Mouse (Mus musculus): ENCODE measurements around the gene Ccdc167.

Ccdc167 gene

GRCm38 (mm10) chr17:29716732-29717445 is at the start of gene Ccdc167:
TSS of gene Ccdc167 (minus strand) at chr17:29717044.
- peak; percentile 95 to 97 for DNase-seq (ENCODE audit: low spot score in 2 of 2)

GRCm38 (mm10) chr17:29765380-29765779 is 48.5 kb upstream of the Ccdc167 start:
- DNase-seq (ENCODE audit: low spot score in 2 of 2) = no peak

GRCm38 (mm10) chr17:29762551-29762950 is 45.7 kb upstream of the Ccdc167 start:
- peak in 1 of 2 experiments; percentile 52 for DNase-seq (ENCODE audit: low spot score in 2 of 2)

- no peak for DNase-seq (ENCODE audit: low spot score in 2 of 2)
Measured at GRCm38 (mm10) chr17:29761938-29762337, 45.1 kb upstream of the Ccdc167 start.

- peak in 1 of 2 experiments; percentile 67 for DNase-seq (ENCODE audit: low spot score in 2 of 2)
Measured at GRCm38 (mm10) chr17:29760404-29761375, 43.8 kb upstream of the Ccdc167 start.

- no peak for DNase-seq (ENCODE audit: low spot score in 2 of 2)
Measured at GRCm38 (mm10) chr17:29759963-29760362, 43.1 kb upstream of the Ccdc167 start.

- no peak for DNase-seq (ENCODE audit: low spot score in 2 of 2)
Measured at GRCm38 (mm10) chr17:29756381-29756780, 39.5 kb upstream of the Ccdc167 start.

- no peak for DNase-seq (ENCODE audit: low spot score in 2 of 2)
Measured at GRCm38 (mm10) chr17:29754510-29754909, 37.7 kb upstream of the Ccdc167 start.

- DNase-seq (ENCODE audit: low spot score in 2 of 2) = no peak
Measured at GRCm38 (mm10) chr17:29747466-29747865, 30.6 kb upstream of the Ccdc167 start.

GRCm38 (mm10) chr17:29737849-29738804 is 21.3 kb upstream of the Ccdc167 start:
- peak; percentile 49 to 82 for DNase-seq (ENCODE audit: low spot score in 2 of 2)

- DNase-seq (ENCODE audit: low spot score in 2 of 2) = no peak
Measured at GRCm38 (mm10) chr17:29736448-29737014, 19.7 kb upstream of the Ccdc167 start.

GRCm38 (mm10) chr17:29732522-29732921 is 15.7 kb upstream of the Ccdc167 start:
- no peak for DNase-seq (ENCODE audit: low spot score in 2 of 2)

GRCm38 (mm10) chr17:29731953-29732325 is 15.1 kb upstream of the Ccdc167 start:
- DNase-seq (ENCODE audit: low spot score in 2 of 2) = no peak

- DNase-seq (ENCODE audit: low spot score in 2 of 2) = no peak
Measured at GRCm38 (mm10) chr17:29731266-29731952, 14.6 kb upstream of the Ccdc167 start.

- peak in 1 of 2 experiments; percentile 72 for DNase-seq (ENCODE audit: low spot score in 2 of 2)
Measured at GRCm38 (mm10) chr17:29730510-29731265, 13.8 kb upstream of the Ccdc167 start.

GRCm38 (mm10) chr17:29728082-29728481 is 11.2 kb upstream of the Ccdc167 start:
- no peak for DNase-seq (ENCODE audit: low spot score in 2 of 2)

- DNase-seq (ENCODE audit: low spot score in 2 of 2) = no peak
Measured at GRCm38 (mm10) chr17:29725027-29725620, 8.3 kb upstream of the Ccdc167 start.

GRCm38 (mm10) chr17:29724610-29725009 is 7.8 kb upstream of the Ccdc167 start:
- peak in 1 of 2 experiments; percentile 77 for DNase-seq (ENCODE audit: low spot score in 2 of 2)

GRCm38 (mm10) chr17:29720755-29721365 is 4.0 kb upstream of the Ccdc167 start:
- peak in 1 of 2 experiments; percentile 63 for DNase-seq (ENCODE audit: low spot score in 2 of 2)

All from cerebellum, postnatal 4 days (tissue).